Mouse (Mus musculus): ENCODE results near the gene R3hdm2. TPM values are rescaled to one million over a fixed set of nuclear protein-coding genes. Genes with fewer than 3 reads are reported as not detected.

The R3hdm2 gene
- total and polyA plus RNA-seq, 2 experiments from 2014 or later: 31.5 to 42.8 TPM

DNA sequence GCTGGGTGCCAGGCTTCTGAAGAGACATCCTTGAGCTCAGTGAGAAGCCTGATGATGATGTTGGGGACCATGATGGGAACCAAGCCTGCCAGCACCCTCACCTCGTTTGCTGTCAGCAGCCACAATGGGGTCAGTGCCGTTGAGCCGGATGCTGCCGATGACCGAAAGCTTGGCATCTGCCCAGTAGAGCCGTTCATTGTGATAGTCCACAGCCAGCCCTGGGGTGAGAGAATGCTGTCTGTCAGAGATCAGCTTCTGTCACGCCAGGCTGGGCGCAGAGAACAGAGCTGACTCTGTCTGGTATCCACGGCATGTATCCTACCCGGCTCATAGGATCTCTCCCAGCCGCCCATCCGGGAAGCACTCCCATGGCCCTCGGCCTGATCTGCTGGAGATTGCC is 162.0 kb downstream of the R3hdm2 start:
- H3K9me3 ChIP-seq (replicated peaks; ENCODE audit: control insufficient read depth, low read length): no peaks in the 10 kb centered on the region
- DNase-seq (ENCODE audit: low spot score) (no peak), ATAC-seq (ENCODE audit: insufficient read depth, low read depth) (no peak; the same call in 1 of the 2 replicates)
- H3K4me3 ChIP-seq (ENCODE audit: low read depth, low read length): no peak overlapping the region
- H3K36me3 ChIP-seq (replicated peaks; ENCODE audit: control insufficient read depth, insufficient read depth, low read length): 0 out of 2 replicates have a peak, but pooled peaks cover 6% of the 10 kb centered on the region
- TF ChIP-seq CTCF (IDR thresholded peaks at IDR 0.05; ENCODE audit: low read depth) (no peak), EP300 (IDR thresholded peaks at IDR 0.05; ENCODE audit: low read depth) (no peak)
- no peak overlapping the region for H3K27ac ChIP-seq (ENCODE audit: low read depth)
- 44% methylated on average over 13 of the region's 13 CpGs for WGBS
- H3K4me1 ChIP-seq (ENCODE audit: control insufficient read depth, insufficient read depth): no peaks in the 10 kb centered on the region; the same call in 1 of the 2 replicates
- H3K4me2 ChIP-seq (ENCODE audit: low read depth, low read length): no peak overlapping the region
- no peak overlapping the region for H3K9ac ChIP-seq (replicated peaks; ENCODE audit: low read depth, low read length)
- peaks cover 5% of the 10 kb centered on the region; the same call in 1 of the 2 replicates for H3K27me3 ChIP-seq (ENCODE audit: control insufficient read depth, insufficient read depth, low read length)

DNA sequence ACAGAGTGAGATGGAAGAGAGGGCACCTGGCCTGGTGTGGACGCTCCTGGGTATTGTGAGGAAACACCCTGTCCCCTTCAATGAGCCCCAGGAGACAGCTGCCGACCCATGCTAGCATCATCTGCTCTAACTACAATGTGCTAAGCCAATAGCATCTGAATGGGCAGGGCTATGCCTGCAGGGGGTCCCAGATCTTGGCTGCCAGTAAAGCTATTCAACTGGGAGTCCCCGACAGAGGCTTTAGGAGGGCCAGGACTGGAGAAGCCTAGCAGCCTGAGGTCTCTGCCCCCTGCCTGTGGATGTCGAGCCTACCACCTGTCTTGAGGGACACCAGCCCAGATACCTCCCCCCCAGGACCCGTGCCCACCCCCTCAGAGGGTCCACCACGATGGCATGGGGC is 162.6 kb downstream of the R3hdm2 start:
- Histone ChIP-seq H3K27me3 (ENCODE audit: control insufficient read depth, insufficient read depth, low read length) (0 out of 2 replicates have a peak, but pooled peaks cover 4% of the 10 kb centered on the region), H3K4me2 (ENCODE audit: low read depth, low read length) (no peak overlapping the region), H3K4me1 (ENCODE audit: control insufficient read depth, insufficient read depth) (no peaks in the 10 kb centered on the region; the same call in 1 of the 2 replicates), H3K27ac (ENCODE audit: low read depth) (no peak overlapping the region), H3K36me3 (replicated peaks; ENCODE audit: control insufficient read depth, insufficient read depth, low read length) (0 out of 2 replicates have a peak, but pooled peaks cover 6% of the 10 kb centered on the region), H3K9me3 (replicated peaks; ENCODE audit: control insufficient read depth, low read length) (no peaks in the 10 kb centered on the region), H3K4me3 (ENCODE audit: low read depth, low read length) (no peak overlapping the region), H3K9ac (replicated peaks; ENCODE audit: low read depth, low read length) (no peak overlapping the region)
- ATAC-seq (ENCODE audit: insufficient read depth, low read depth) (no peak), DNase-seq (ENCODE audit: low spot score) (no peak)
- TF ChIP-seq EP300 (IDR thresholded peaks at IDR 0.05; ENCODE audit: low read depth): no peak
- 69% methylated on average over 6 of the region's 6 CpGs for whole genome bisulfite sequencing

DNA sequence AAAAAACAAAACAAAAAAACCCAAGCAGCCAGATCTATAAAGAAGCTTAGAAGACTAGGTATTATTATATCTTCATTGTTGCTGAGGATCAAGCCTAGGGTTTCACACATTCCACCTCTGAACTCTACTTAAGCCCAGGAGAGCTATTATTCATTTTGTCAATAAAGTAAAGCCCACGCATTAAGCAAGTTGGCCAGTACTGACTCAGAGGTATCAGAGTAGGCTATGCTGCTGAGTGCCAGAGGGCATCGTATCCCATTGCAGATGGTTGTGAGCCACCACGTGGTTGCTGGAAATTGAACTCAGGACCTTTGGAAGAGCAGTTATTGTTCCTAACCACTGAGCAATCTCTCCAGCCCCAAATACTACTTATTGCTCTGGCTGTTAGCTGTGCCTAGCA is 163.8 kb downstream of the R3hdm2 start:
- ATAC-seq (ENCODE audit: insufficient read depth, low read depth) (no peak), DNase-seq (ENCODE audit: low spot score) (no peak)
- H3K4me2 ChIP-seq (ENCODE audit: low read depth, low read length): no peak overlapping the region
- no peaks in the 10 kb centered on the region for H3K9me3 ChIP-seq (replicated peaks; ENCODE audit: control insufficient read depth, low read length)
- no peak overlapping the region for H3K9ac ChIP-seq (replicated peaks; ENCODE audit: low read depth, low read length)
- 0 out of 2 replicates have a peak, but pooled peaks cover 6% of the 10 kb centered on the region for H3K36me3 ChIP-seq (replicated peaks; ENCODE audit: control insufficient read depth, insufficient read depth, low read length)
- no peak overlapping the region for H3K4me3 ChIP-seq (ENCODE audit: low read depth, low read length)
- no peaks in the 10 kb centered on the region; the same call in 1 of the 2 replicates for H3K4me1 ChIP-seq (ENCODE audit: control insufficient read depth, insufficient read depth)
- TF ChIP-seq CTCF (IDR thresholded peaks at IDR 0.05; ENCODE audit: low read depth) (no peak), EP300 (IDR thresholded peaks at IDR 0.05; ENCODE audit: low read depth) (no peak)
- H3K27ac ChIP-seq (ENCODE audit: low read depth): no peak overlapping the region
- H3K27me3 ChIP-seq (ENCODE audit: control insufficient read depth, insufficient read depth, low read length): 0 out of 2 replicates have a peak, but pooled peaks cover under 1% of the 10 kb centered on the region
- WGBS: 73% methylated on average over 3 of the region's 3 CpGs

DNA sequence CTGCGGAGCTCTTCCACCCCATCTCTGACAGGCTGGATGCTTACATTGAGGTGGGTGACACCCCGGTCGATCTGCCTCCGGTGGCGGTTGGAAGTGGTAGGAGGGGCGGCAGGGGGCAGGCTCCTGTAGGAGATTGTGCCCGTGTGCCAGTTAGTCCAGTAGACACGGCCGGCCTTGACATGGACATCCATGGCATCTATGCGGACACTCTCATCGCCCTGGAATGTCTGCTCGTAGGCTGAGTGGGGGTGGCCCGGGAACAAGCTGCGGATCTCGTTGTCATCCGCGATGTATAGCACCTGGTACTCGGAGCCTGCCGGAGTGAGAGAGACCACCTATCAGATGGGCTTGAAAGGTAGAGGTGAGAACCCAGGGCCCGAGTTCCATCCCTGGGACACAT is 164.2 kb downstream of the R3hdm2 start:
- Histone ChIP-seq H3K9ac (replicated peaks; ENCODE audit: low read depth, low read length) (no peak overlapping the region), H3K4me2 (ENCODE audit: low read depth, low read length) (no peak overlapping the region), H3K4me1 (ENCODE audit: control insufficient read depth, insufficient read depth) (no peaks in the 10 kb centered on the region; the same call in 1 of the 2 replicates), H3K4me3 (ENCODE audit: low read depth, low read length) (no peak overlapping the region), H3K27me3 (ENCODE audit: control insufficient read depth, insufficient read depth, low read length) (no peaks in the 10 kb centered on the region), H3K27ac (ENCODE audit: low read depth) (no peak overlapping the region), H3K36me3 (replicated peaks; ENCODE audit: control insufficient read depth, insufficient read depth, low read length) (0 out of 2 replicates have a peak, but pooled peaks cover 6% of the 10 kb centered on the region), H3K9me3 (replicated peaks; ENCODE audit: control insufficient read depth, low read length) (no peaks in the 10 kb centered on the region)
- 86% methylated on average over 20 of the region's 20 CpGs for WGBS
- ATAC-seq (ENCODE audit: insufficient read depth, low read depth): no peak
- no peak for DNase-seq (ENCODE audit: low spot score)
- TF ChIP-seq EP300 (IDR thresholded peaks at IDR 0.05; ENCODE audit: low read depth) (no peak), CTCF (IDR thresholded peaks at IDR 0.05; ENCODE audit: low read depth) (no peak)

DNA sequence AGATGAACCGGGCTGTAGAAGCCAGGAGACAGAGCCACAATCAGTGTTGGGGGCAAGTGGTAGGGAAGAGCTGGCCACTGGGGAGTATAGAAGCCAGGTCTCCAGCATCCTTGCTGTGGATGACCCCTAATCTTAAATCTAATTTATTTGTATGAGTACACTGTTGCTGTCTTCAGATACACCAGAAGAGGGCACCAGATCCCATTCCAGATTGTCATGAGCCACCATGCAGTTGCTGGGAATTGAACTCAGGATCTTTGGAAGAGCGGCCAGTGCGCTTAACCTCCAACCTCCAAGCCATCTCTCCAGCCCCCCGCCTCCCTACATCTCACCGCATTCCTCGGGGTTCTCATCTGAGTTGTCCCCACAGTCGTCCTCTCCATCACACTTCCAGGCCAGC is 166.4 kb downstream of the R3hdm2 start:
- Histone ChIP-seq H3K9ac (replicated peaks; ENCODE audit: low read depth, low read length) (no peak overlapping the region), H3K27ac (ENCODE audit: low read depth) (no peak overlapping the region), H3K4me2 (ENCODE audit: low read depth, low read length) (no peak overlapping the region), H3K9me3 (replicated peaks; ENCODE audit: control insufficient read depth, low read length) (no peaks in the 10 kb centered on the region), H3K4me1 (ENCODE audit: control insufficient read depth, insufficient read depth) (no peaks in the 10 kb centered on the region; the same call in 1 of the 2 replicates), H3K4me3 (ENCODE audit: low read depth, low read length) (no peak overlapping the region), H3K36me3 (replicated peaks; ENCODE audit: control insufficient read depth, insufficient read depth, low read length) (peaks cover 6% of the 10 kb centered on the region; the same call in 1 of the 2 replicates), H3K27me3 (ENCODE audit: control insufficient read depth, insufficient read depth, low read length) (no peaks in the 10 kb centered on the region)
- 84% methylated on average over 7 of the region's 7 CpGs for WGBS
- TF ChIP-seq CTCF (IDR thresholded peaks at IDR 0.05; ENCODE audit: low read depth) (peak; percentile 38), EP300 (IDR thresholded peaks at IDR 0.05; ENCODE audit: low read depth) (no peak)
- ATAC-seq (ENCODE audit: insufficient read depth, low read depth) (no peak), DNase-seq (ENCODE audit: low spot score) (no peak)

DNA sequence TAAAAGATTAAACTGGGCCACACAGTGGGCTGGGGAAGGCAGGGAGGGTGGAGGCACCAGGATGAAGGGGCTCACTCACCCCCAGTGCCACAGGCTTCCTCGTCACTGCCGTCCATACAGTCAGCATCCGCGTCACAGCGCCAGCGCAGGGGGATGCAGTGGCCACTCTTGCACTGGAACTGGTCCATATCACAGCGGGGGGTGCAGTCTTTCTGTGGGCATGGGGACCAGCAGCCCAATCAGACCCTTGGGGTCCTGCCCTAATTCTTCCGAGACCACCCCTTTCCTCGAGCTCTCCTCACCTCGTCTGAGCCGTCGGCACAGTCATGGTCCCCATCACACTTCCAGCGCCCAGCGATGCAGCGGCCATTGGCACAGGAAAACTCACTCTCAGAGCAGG is 168.1 kb downstream of the R3hdm2 start:
- peaks cover 6% of the 10 kb centered on the region; the same call in 1 of the 2 replicates for H3K36me3 ChIP-seq (replicated peaks; ENCODE audit: control insufficient read depth, insufficient read depth, low read length)
- WGBS: 91% methylated on average over 15 of the region's 15 CpGs
- TF ChIP-seq EP300 (IDR thresholded peaks at IDR 0.05; ENCODE audit: low read depth): no peak
- TF ChIP-seq CTCF (IDR thresholded peaks at IDR 0.05; ENCODE audit: low read depth): no peak

More for the DNA sequence above, 168.1 kb downstream of the R3hdm2 start:
- no peak for ATAC-seq (ENCODE audit: insufficient read depth, low read depth)
- Histone ChIP-seq H3K4me2 (ENCODE audit: low read depth, low read length) (no peak overlapping the region), H3K27me3 (ENCODE audit: control insufficient read depth, insufficient read depth, low read length) (no peaks in the 10 kb centered on the region), H3K4me1 (ENCODE audit: control insufficient read depth, insufficient read depth) (no peaks in the 10 kb centered on the region), H3K4me3 (ENCODE audit: low read depth, low read length) (no peak overlapping the region), H3K9ac (replicated peaks; ENCODE audit: low read depth, low read length) (no peak overlapping the region), H3K9me3 (replicated peaks; ENCODE audit: control insufficient read depth, low read length) (no peaks in the 10 kb centered on the region), H3K27ac (ENCODE audit: low read depth) (no peak overlapping the region)
- DNase-seq (ENCODE audit: low spot score): no peak

Other genes with a start within 250 kb of the R3hdm2 start
- gene B4galnt1, start 215.1 kb upstream of the R3hdm2 start, total RNA-seq (2014; rRNA removed; ENCODE audit: low replicate concordance): 2.3 and 7.7 TPM in 2 replicates
- gene B4galnt1, start 215.1 kb upstream of the R3hdm2 start, polyA plus RNA-seq (2015; fragmentation: Nextera tagmentation; extraction: Ambion mirVana): 0.72 and 0.82 TPM in 2 replicates
- gene Slc26a10, start 199.7 kb upstream of the R3hdm2 start, total RNA-seq (2014; rRNA removed; ENCODE audit: low replicate concordance): 51.0 and 61.2 TPM in 2 replicates
- gene Slc26a10, start 199.7 kb upstream of the R3hdm2 start, polyA plus RNA-seq (2015; fragmentation: Nextera tagmentation; extraction: Ambion mirVana): 22.8 and 23.3 TPM in 2 replicates
- gene Arhgef25, start 190.2 kb upstream of the R3hdm2 start, total RNA-seq (2014; rRNA removed; ENCODE audit: low replicate concordance): 20.8 and 44.2 TPM in 2 replicates
- 10.0 and 13.8 TPM in 2 replicates for gene Arhgef25, start 190.2 kb upstream of the R3hdm2 start, polyA plus RNA-seq (2015; fragmentation: Nextera tagmentation; extraction: Ambion mirVana)
- 44.4 and 64.1 TPM in 2 replicates for gene Dtx3, start 184.6 kb upstream of the R3hdm2 start, total RNA-seq (2014; rRNA removed; ENCODE audit: low replicate concordance)
- gene Dtx3, start 184.6 kb upstream of the R3hdm2 start, polyA plus RNA-seq (2015; fragmentation: Nextera tagmentation; extraction: Ambion mirVana): 28.8 and 30.0 TPM in 2 replicates
- 22.4 and 23.7 TPM in 2 replicates for gene Pip4k2c, start 168.7 kb upstream of the R3hdm2 start, total RNA-seq (2014; rRNA removed; ENCODE audit: low replicate concordance)
- gene Pip4k2c, start 168.7 kb upstream of the R3hdm2 start, polyA plus RNA-seq (2015; fragmentation: Nextera tagmentation; extraction: Ambion mirVana): 24.7 and 25.0 TPM in 2 replicates
- gene Kif5a, start 117.0 kb upstream of the R3hdm2 start, total RNA-seq (2014; rRNA removed; ENCODE audit: low replicate concordance): 0.12 and 0.27 TPM in 2 replicates
- gene Kif5a, start 117.0 kb upstream of the R3hdm2 start, polyA plus RNA-seq (2015; fragmentation: Nextera tagmentation; extraction: Ambion mirVana): 0.11 and 0.23 TPM in 2 replicates
- gene Dctn2, start 114.0 kb upstream of the R3hdm2 start, total RNA-seq (2014; rRNA removed; ENCODE audit: low replicate concordance): 175 and 197 TPM in 2 replicates
- 149 and 154 TPM in 2 replicates for gene Dctn2, start 114.0 kb upstream of the R3hdm2 start, polyA plus RNA-seq (2015; fragmentation: Nextera tagmentation; extraction: Ambion mirVana)
- 8.3 and 8.7 TPM in 2 replicates for gene Mbd6, start 91.3 kb upstream of the R3hdm2 start, total RNA-seq (2014; rRNA removed; ENCODE audit: low replicate concordance)
- 6.5 and 6.9 TPM in 2 replicates for gene Mbd6, start 91.3 kb upstream of the R3hdm2 start, polyA plus RNA-seq (2015; fragmentation: Nextera tagmentation; extraction: Ambion mirVana)
- 48.9 and 68.9 TPM in 2 replicates for gene Mars, start 68.5 kb upstream of the R3hdm2 start, total RNA-seq (2014; rRNA removed; ENCODE audit: low replicate concordance)
- 62.4 and 64.6 TPM in 2 replicates for gene Mars, start 68.5 kb upstream of the R3hdm2 start, polyA plus RNA-seq (2015; fragmentation: Nextera tagmentation; extraction: Ambion mirVana)
- gene Arhgap9, start 58.4 kb upstream of the R3hdm2 start, total RNA-seq (2014; rRNA removed; ENCODE audit: low replicate concordance): 0.73 and 0.97 TPM in 2 replicates
- 1.4 and 1.8 TPM in 2 replicates for gene Arhgap9, start 58.4 kb upstream of the R3hdm2 start, polyA plus RNA-seq (2015; fragmentation: Nextera tagmentation; extraction: Ambion mirVana)
- gene Gli1, start 38.4 kb upstream of the R3hdm2 start, total RNA-seq (2014; rRNA removed; ENCODE audit: low replicate concordance): 1.1 TPM in 1 of 2 replicates, not detected in the other
- 0.51 and 0.59 TPM in 2 replicates for gene Gli1, start 38.4 kb upstream of the R3hdm2 start, polyA plus RNA-seq (2015; fragmentation: Nextera tagmentation; extraction: Ambion mirVana)
- not detected in 2 replicates for gene Inhbe, start 25.9 kb upstream of the R3hdm2 start, total RNA-seq (2014; rRNA removed; ENCODE audit: low replicate concordance)
- gene Inhbe, start 25.9 kb upstream of the R3hdm2 start, polyA plus RNA-seq (2015; fragmentation: Nextera tagmentation; extraction: Ambion mirVana): not detected in 2 replicates
- gene Inhbc, start 9.9 kb upstream of the R3hdm2 start, total RNA-seq (2014; rRNA removed; ENCODE audit: low replicate concordance): not detected in 2 replicates
- gene Inhbc, start 9.9 kb upstream of the R3hdm2 start, polyA plus RNA-seq (2015; fragmentation: Nextera tagmentation; extraction: Ambion mirVana): not detected in 2 replicates
- 0.08 TPM in 1 of 2 replicates, not detected in the other for gene Stac3, start 121.4 kb downstream of the R3hdm2 start, total RNA-seq (2014; rRNA removed; ENCODE audit: low replicate concordance)
- gene Stac3, start 121.4 kb downstream of the R3hdm2 start, polyA plus RNA-seq (2015; fragmentation: Nextera tagmentation; extraction: Ambion mirVana): 0.30 TPM in 1 of 2 replicates, not detected in the other
- 43.8 and 68.3 TPM in 2 replicates for gene Ndufa4l2, start 134.6 kb downstream of the R3hdm2 start, total RNA-seq (2014; rRNA removed; ENCODE audit: low replicate concordance)
- gene Ndufa4l2, start 134.6 kb downstream of the R3hdm2 start, polyA plus RNA-seq (2015; fragmentation: Nextera tagmentation; extraction: Ambion mirVana): 46.4 and 47.6 TPM in 2 replicates
- gene Shmt2, start 142.1 kb downstream of the R3hdm2 start, total RNA-seq (2014; rRNA removed; ENCODE audit: low replicate concordance): 109 and 161 TPM in 2 replicates
- 47.9 and 51.5 TPM in 2 replicates for gene Shmt2, start 142.1 kb downstream of the R3hdm2 start, polyA plus RNA-seq (2015; fragmentation: Nextera tagmentation; extraction: Ambion mirVana)
- gene Nxph4, start 154.2 kb downstream of the R3hdm2 start, total RNA-seq (2014; rRNA removed; ENCODE audit: low replicate concordance): not detected in 2 replicates
- 0.41 and 0.49 TPM in 2 replicates for gene Nxph4, start 154.2 kb downstream of the R3hdm2 start, polyA plus RNA-seq (2015; fragmentation: Nextera tagmentation; extraction: Ambion mirVana)
- gene Lrp1, start 240.8 kb downstream of the R3hdm2 start, total RNA-seq (2014; rRNA removed; ENCODE audit: low replicate concordance): 37.0 and 65.9 TPM in 2 replicates
- gene Lrp1, start 240.8 kb downstream of the R3hdm2 start, polyA plus RNA-seq (2015; fragmentation: Nextera tagmentation; extraction: Ambion mirVana): 15.4 and 15.7 TPM in 2 replicates

Data from heart, postnatal 0 days (tissue).